Mouse (Mus musculus) hindbrain, embryonic 16.5 days (tissue): ENCODE data around the gene Retreg1. TPM values are rescaled to one million over a fixed set of nuclear protein-coding genes. Genes with fewer than 3 reads are reported as not detected.

Experiments
- ATAC-seq: fragments of 200-750 bp; cut with Nextera tagmentation; 2 replicates; pipeline ENCODE4 v1.8.0; 2017; ENCODE audit warnings: moderate TSS enrichment, moderate library complexity
- H3K27ac ChIP-seq: fragments of 300-500 bp; sonication (generic); 2 replicates; pipeline ENCODE4 v1.5.1; 2014; ENCODE audit warnings: low read depth, mild to moderate bottlenecking, control low read depth, low read length, moderate library complexity
- H3K27me3 ChIP-seq: fragments of 300-500 bp; sonication (generic); replicated peaks from 2 replicates; pipeline ENCODE4 v1.6.1; 2014; ENCODE audit warnings: low read length; ENCODE audit not compliant: control insufficient read depth, insufficient read depth
- H3K36me3 ChIP-seq: fragments of 300-500 bp; sonication (generic); 2 replicates; pipeline ENCODE4 v1.6.1; 2014; ENCODE audit warnings: mild to moderate bottlenecking, low read length, moderate library complexity, mixed read lengths; ENCODE audit not compliant: control insufficient read depth, insufficient read depth
- H3K4me1 ChIP-seq: fragments of 300-500 bp; sonication (generic); 2 replicates; pipeline ENCODE4 v1.6.1; 2014; ENCODE audit warnings: low read depth, low read length; ENCODE audit not compliant: control insufficient read depth, insufficient read depth
- H3K4me2 ChIP-seq: fragments of 300-500 bp; sonication (generic); 2 replicates; pipeline ENCODE4 v1.6.1; 2014; ENCODE audit warnings: mild to moderate bottlenecking, low read length, control low read depth, moderate library complexity
- H3K4me3 ChIP-seq: fragments of 300-500 bp; sonication (generic); 2 replicates; pipeline ENCODE4 v1.5.1; 2014; ENCODE audit warnings: mild to moderate bottlenecking, low read length, control low read depth, moderate library complexity
- H3K9ac ChIP-seq: fragments of 300-500 bp; sonication (generic); 2 replicates; pipeline ENCODE4 v1.6.1; 2014; ENCODE audit warnings: low read depth, mild to moderate bottlenecking, control low read depth, low read length, moderate library complexity
- H3K9me3 ChIP-seq: fragments of 300-500 bp; sonication (generic); 2 replicates; pipeline ENCODE4 v1.6.1; 2014; ENCODE audit warnings: mild to moderate bottlenecking, low read length, moderate library complexity; ENCODE audit not compliant: control insufficient read depth
- WGBS: fragments of 180-500 bp; shearing (Covaris S2); extraction: QIAGEN DNeasy Blood & Tissue Kit; methylation state at CpG from one replicate; pipeline ENCODE4 v1.1.7; 2014; 5-methylcytosine and 5-hydroxymethylcytosine counted together
- polyA plus RNA-seq: library from polyadenylated mRNA; unstranded; fragments of >200 nt; fragmentation: Nextera tagmentation; extraction: Ambion mirVana; gene quantifications from 2 replicates; pipeline ENCODE4 v1.2.1, GENCODE M21; 2015

The Retreg1 gene
- polyA plus RNA-seq, 1 experiment from 2014 or later, result 19.0 TPM

- Histone ChIP-seq H3K4me2 (no peak overlapping the region), H3K27me3 (no peaks in the 10 kb centered on the region), H3K9ac (no peak overlapping the region), H3K36me3 (no peaks in the 10 kb centered on the region), H3K9me3 (no peaks in the 10 kb centered on the region; the same call in 1 of the 2 replicates), H3K27ac (no peak overlapping the region), H3K4me3 (no peak overlapping the region), H3K4me1 (no peaks in the 10 kb centered on the region)
- ATAC-seq, result no peak
- WGBS, result 75% methylated on average over 5 of the region's 5 CpGs
These were observed 26.1 kb downstream of the Retreg1 start for GRCm38 (mm10) chr15:25869129-25869528.

- no peak overlapping the region for H3K27ac ChIP-seq
- H3K9ac ChIP-seq, result no peak overlapping the region
- H3K36me3 ChIP-seq, result no peaks in the 10 kb centered on the region
- H3K9me3 ChIP-seq, result no peaks in the 10 kb centered on the region
- H3K4me2 ChIP-seq, result no peak overlapping the region
- no peak for ATAC-seq
- WGBS, result 93% methylated on average over 7 of the region's 7 CpGs
- no peak overlapping the region for H3K4me3 ChIP-seq
- H3K27me3 ChIP-seq, result no peaks in the 10 kb centered on the region
- H3K4me1 ChIP-seq, result no peaks in the 10 kb centered on the region
These were observed 28.5 kb downstream of the Retreg1 start for GRCm38 (mm10) chr15:25871470-25871869.

- Histone ChIP-seq H3K4me1 (no peaks in the 10 kb centered on the region; the same call in 1 of the 2 replicates), H3K9me3 (no peaks in the 10 kb centered on the region), H3K27me3 (no peaks in the 10 kb centered on the region), H3K4me2 (no peak overlapping the region), H3K4me3 (no peak overlapping the region), H3K27ac (no peak overlapping the region), H3K9ac (no peak overlapping the region), H3K36me3 (no peaks in the 10 kb centered on the region)
- ATAC-seq, result no peak
- 59% methylated on average over 9 of the region's 9 CpGs for WGBS
These were observed 29.1 kb downstream of the Retreg1 start for GRCm38 (mm10) chr15:25872118-25872517.

GRCm38 (mm10) chr15:25872657-25873056 is 29.7 kb downstream of the Retreg1 start:
- no peaks in the 10 kb centered on the region for H3K27me3 ChIP-seq
- no peaks in the 10 kb centered on the region for H3K9me3 ChIP-seq
- H3K4me3 ChIP-seq, result no peak overlapping the region
- no peak overlapping the region for H3K27ac ChIP-seq
- no peak for ATAC-seq
- H3K9ac ChIP-seq, result no peak overlapping the region
- H3K4me1 ChIP-seq, result peaks cover 1% of the 10 kb centered on the region; the same call in 1 of the 2 replicates
- no peak overlapping the region for H3K4me2 ChIP-seq
- H3K36me3 ChIP-seq, result no peaks in the 10 kb centered on the region
- WGBS, result 91% methylated on average over 9 of the region's 9 CpGs

GRCm38 (mm10) chr15:25873536-25873935 is 30.6 kb downstream of the Retreg1 start:
- ATAC-seq, result no peak
- Histone ChIP-seq H3K27ac (no peak overlapping the region), H3K4me3 (no peak overlapping the region), H3K9ac (no peak overlapping the region), H3K27me3 (no peaks in the 10 kb centered on the region), H3K4me2 (no peak overlapping the region), H3K36me3 (no peaks in the 10 kb centered on the region), H3K4me1 (peaks cover 4% of the 10 kb centered on the region; the same call in 1 of the 2 replicates), H3K9me3 (no peaks in the 10 kb centered on the region)
- 79% methylated on average over 1 of the region's 1 CpGs for WGBS

GRCm38 (mm10) chr15:25876601-25877161 is 33.7 kb downstream of the Retreg1 start:
- H3K4me1 ChIP-seq, result peaks cover 4% of the 10 kb centered on the region; the same call in 1 of the 2 replicates
- no peak overlapping the region for H3K4me3 ChIP-seq
- H3K36me3 ChIP-seq, result no peaks in the 10 kb centered on the region
- H3K4me2 ChIP-seq, result no peak overlapping the region
- H3K9ac ChIP-seq, result no peak overlapping the region
- H3K27me3 ChIP-seq, result no peaks in the 10 kb centered on the region
- no peaks in the 10 kb centered on the region for H3K9me3 ChIP-seq
- 0 out of 2 replicates have a peak, but pooled peaks have one; percentile 15 for ATAC-seq
- WGBS, result 52% methylated on average over 15 of the region's 15 CpGs
- no peak overlapping the region for H3K27ac ChIP-seq

- Histone ChIP-seq H3K4me2 (no peak overlapping the region), H3K27ac (no peak overlapping the region), H3K9ac (no peak overlapping the region), H3K4me1 (peaks cover 4% of the 10 kb centered on the region; the same call in 1 of the 2 replicates), H3K9me3 (no peaks in the 10 kb centered on the region), H3K27me3 (no peaks in the 10 kb centered on the region), H3K36me3 (no peaks in the 10 kb centered on the region), H3K4me3 (no peak overlapping the region)
- 17% methylated on average over 7 of the region's 7 CpGs for WGBS
- peak; percentile 44 for ATAC-seq
These were observed 34.8 kb downstream of the Retreg1 start for GRCm38 (mm10) chr15:25877798-25878197.

GRCm38 (mm10) chr15:25879229-25879628 is 36.2 kb downstream of the Retreg1 start:
- Histone ChIP-seq H3K9me3 (no peaks in the 10 kb centered on the region), H3K27ac (no peak overlapping the region), H3K36me3 (no peaks in the 10 kb centered on the region), H3K9ac (no peak overlapping the region), H3K4me1 (peaks cover 4% of the 10 kb centered on the region; the same call in 1 of the 2 replicates), H3K4me2 (no peak overlapping the region), H3K4me3 (no peak overlapping the region), H3K27me3 (no peaks in the 10 kb centered on the region)
- WGBS, result 78% methylated on average over 6 of the region's 6 CpGs
- ATAC-seq, result no peak

GRCm38 (mm10) chr15:25880192-25880591 is 37.2 kb downstream of the Retreg1 start:
- Histone ChIP-seq H3K27ac (no peak overlapping the region), H3K9me3 (no peaks in the 10 kb centered on the region), H3K36me3 (no peaks in the 10 kb centered on the region), H3K9ac (no peak overlapping the region), H3K4me2 (no peak overlapping the region), H3K27me3 (no peaks in the 10 kb centered on the region), H3K4me1 (peaks cover 4% of the 10 kb centered on the region; the same call in 1 of the 2 replicates), H3K4me3 (no peak overlapping the region)
- WGBS, result 82% methylated on average over 5 of the region's 5 CpGs
- no peak for ATAC-seq
